Mouse (Mus musculus) limb, embryonic 14.5 days (tissue): ENCODE data around the gene B4galt7. TPM values are rescaled to one million over a fixed set of nuclear protein-coding genes. Genes with fewer than 3 reads are reported as not detected.
A peak's percentile ranks its signal among the peaks of the same experiment; 100 is the strongest.

Experiments used
- ATAC-seq: fragments of 200-750 bp; cut with Nextera tagmentation; 2 replicates; pipeline ENCODE4 v1.8.0; 2017; ENCODE audit warnings: low read depth, moderate number of reproducible peaks, moderate TSS enrichment; ENCODE audit not compliant: low FRiP score
- DNase-seq: peaks from one replicate; pipeline ENCODE4 v3.0.0-alpha.2; 2015; ENCODE audit warnings: low spot score
- H3K27ac ChIP-seq: fragments of 300-500 bp; sonication (generic); replicated peaks from 2 replicates; pipeline ENCODE4 v1.5.1; 2014; ENCODE audit warnings: low read depth, mild to moderate bottlenecking, low read length, moderate library complexity, mixed read lengths
- H3K27me3 ChIP-seq: fragments of 300-500 bp; sonication (generic); 2 replicates; pipeline ENCODE4 v1.6.1; 2014; ENCODE audit warnings: low read length, mixed read lengths; ENCODE audit not compliant: control insufficient read depth, insufficient read depth
- H3K36me3 ChIP-seq: fragments of 300-500 bp; sonication (generic); 2 replicates; pipeline ENCODE4 v1.6.1; 2014; ENCODE audit warnings: mild to moderate bottlenecking, low read length, moderate library complexity, mixed read lengths; ENCODE audit not compliant: control insufficient read depth, insufficient read depth
- H3K4me1 ChIP-seq: fragments of 300-500 bp; sonication (generic); 2 replicates; pipeline ENCODE4 v1.6.1; 2014; ENCODE audit warnings: antibody characterized with exemption, low read length, mixed read lengths; ENCODE audit not compliant: control insufficient read depth, insufficient read depth
- H3K4me2 ChIP-seq: fragments of 300-500 bp; sonication (generic); replicated peaks from 2 replicates; pipeline ENCODE4 v1.6.1; 2014; ENCODE audit warnings: low read depth, mild to moderate bottlenecking, low read length, moderate library complexity; ENCODE audit not compliant: severe bottlenecking
- H3K4me3 ChIP-seq: fragments of 300-500 bp; sonication (generic); replicated peaks from 2 replicates; pipeline ENCODE4 v1.5.1; 2014; ENCODE audit warnings: low read length
- H3K9ac ChIP-seq: fragments of 300-500 bp; sonication (generic); 2 replicates; pipeline ENCODE4 v1.6.1; 2014; ENCODE audit warnings: mild to moderate bottlenecking, low read depth, low read length, moderate library complexity; ENCODE audit not compliant: severe bottlenecking
- H3K9me3 ChIP-seq: fragments of 300-500 bp; sonication (generic); 2 replicates; pipeline ENCODE4 v1.6.1; 2016; ENCODE audit warnings: low read length; ENCODE audit not compliant: control insufficient read depth
- POLR2A ChIP-seq: fragments of 200-500 bp; IDR thresholded peaks from 2 replicates; pipeline ENCODE4 v1.8.0; 2012; ENCODE audit warnings: inconsistent platforms, mild to moderate bottlenecking, moderate library complexity, borderline replicate concordance; ENCODE audit not compliant: insufficient read depth, insufficient read length; ENCODE audit errors: extremely low read depth
- WGBS: fragments of 180-500 bp; shearing (Covaris S2); extraction: QIAGEN DNeasy Blood & Tissue Kit; methylation state at CpG from one replicate; pipeline ENCODE4 v1.1.7; 2014; 5-methylcytosine and 5-hydroxymethylcytosine counted together
- polyA plus RNA-seq, 2 experiments: library from polyadenylated mRNA; depleted of rRNA in 1 of 2; stranded (reverse) in 1 of 2; unstranded in 1 of 2; fragments of >200 nt; fragmentation: Nextera tagmentation in 1 of 2; extraction: Ambion mirVana in 1 of 2; gene quantifications; 2 replicates each; pipeline versions ENCODE4 v1.2.1 to v1.2.3; 2012 to 2014

Gene B4galt7
- polyA plus RNA-seq, 2 experiments = 10.1 to 39.3 TPM

GRCm38 (mm10) chr13:55591961-55592490 lies 7.7 kb upstream of the B4galt7 start:
- H3K27me3 ChIP-seq = no peaks in the 10 kb centered on the region
- ATAC-seq (no peak), DNase-seq (no peak)
- H3K36me3 ChIP-seq = peaks cover 28% of the 10 kb centered on the region
- no peak overlapping the region for H3K4me3 ChIP-seq
- H3K9ac ChIP-seq = no peak overlapping the region
- H3K4me2 ChIP-seq = 0 out of 2 replicates have a peak overlapping the region, but pooled peaks have one; percentile 65
- H3K27ac ChIP-seq = no peak overlapping the region
- no peak for TF ChIP-seq POLR2A
- no peaks in the 10 kb centered on the region for H3K9me3 ChIP-seq
- peaks cover 11% of the 10 kb centered on the region for H3K4me1 ChIP-seq
- 76% methylated on average over 4 of the region's 4 CpGs for WGBS

GRCm38 (mm10) chr13:55592512-55593253 lies 7.0 kb upstream of the B4galt7 start:
- peaks cover 34% of the 10 kb centered on the region for H3K36me3 ChIP-seq
- peak overlapping the region; percentile 65 for H3K4me2 ChIP-seq
- 5% methylated on average over 27 of the region's 29 CpGs for WGBS
- peak overlapping the region; percentile 82 for H3K4me3 ChIP-seq
- 0 out of 2 replicates have a peak, but pooled peaks have one; percentile 94 for TF ChIP-seq POLR2A
- no peaks in the 10 kb centered on the region for H3K27me3 ChIP-seq
- H3K9me3 ChIP-seq = no peaks in the 10 kb centered on the region
- peak overlapping the region; percentile 86 for H3K9ac ChIP-seq
- 0 out of 2 replicates have a peak overlapping the region, but pooled peaks have one; percentile 3 for H3K27ac ChIP-seq
- ATAC-seq = peak; percentile 98
- H3K4me1 ChIP-seq = peaks cover 11% of the 10 kb centered on the region
- peak; percentile 96 for DNase-seq

- H3K9me3 ChIP-seq = no peaks in the 10 kb centered on the region
- no peak for DNase-seq
- H3K4me2 ChIP-seq = peak overlapping the region; percentile 65
- H3K36me3 ChIP-seq = peaks cover 39% of the 10 kb centered on the region
- H3K27me3 ChIP-seq = no peaks in the 10 kb centered on the region
- ATAC-seq = peak; percentile 67
- H3K27ac ChIP-seq = no peak overlapping the region
- H3K4me1 ChIP-seq = peaks cover 11% of the 10 kb centered on the region
- H3K4me3 ChIP-seq = peak overlapping the region; percentile 82
- no peak for TF ChIP-seq POLR2A
- under 1% methylated on average over 31 of the region's 31 CpGs for WGBS
- peak overlapping the region; percentile 86 for H3K9ac ChIP-seq
Observed at GRCm38 (mm10) chr13:55593254-55593747, 6.4 kb upstream of the B4galt7 start.

- H3K4me3 ChIP-seq = no peak overlapping the region
Observed at GRCm38 (mm10) chr13:55595375-55595774, 4.3 kb upstream of the B4galt7 start.

GRCm38 (mm10) chr13:55596802-55597201 lies 2.9 kb upstream of the B4galt7 start:
- peaks cover 39% of the 10 kb centered on the region for H3K36me3 ChIP-seq
- ATAC-seq = no peak

More at GRCm38 (mm10) chr13:55595375-55595774, 4.3 kb upstream of the B4galt7 start:
- no peak overlapping the region for H3K9ac ChIP-seq
- H3K4me2 ChIP-seq = no peak overlapping the region
- H3K36me3 ChIP-seq = peaks cover 39% of the 10 kb centered on the region
- WGBS = 90% methylated on average over 12 of the region's 12 CpGs
- H3K27ac ChIP-seq = no peak overlapping the region
- no peak for DNase-seq
- H3K4me1 ChIP-seq = peaks cover 11% of the 10 kb centered on the region
- no peaks in the 10 kb centered on the region for H3K27me3 ChIP-seq
- no peaks in the 10 kb centered on the region for H3K9me3 ChIP-seq
- no peak for TF ChIP-seq POLR2A
- ATAC-seq = no peak

More at GRCm38 (mm10) chr13:55596802-55597201, 2.9 kb upstream of the B4galt7 start:
- no peaks in the 10 kb centered on the region for H3K9me3 ChIP-seq
- no peak overlapping the region for H3K27ac ChIP-seq
- no peak for DNase-seq
- 93% methylated on average over 12 of the region's 12 CpGs for WGBS
- H3K4me2 ChIP-seq = no peak overlapping the region
- H3K4me1 ChIP-seq = peaks cover 19% of the 10 kb centered on the region
- no peak overlapping the region for H3K4me3 ChIP-seq
- H3K9ac ChIP-seq = no peak overlapping the region
- no peak for TF ChIP-seq POLR2A
- H3K27me3 ChIP-seq = no peaks in the 10 kb centered on the region
